Mouse (Mus musculus) midbrain, embryonic 13.5 days (tissue): ENCODE data around the gene Edc3. TPM values are rescaled to one million over a fixed set of nuclear protein-coding genes. Genes with fewer than 3 reads are reported as not detected.

Experiments
- ATAC-seq: fragments of 200-750 bp; cut with Nextera tagmentation; 2 replicates; pipeline ENCODE4 v1.8.0; 2017; ENCODE audit warnings: mild to moderate bottlenecking, moderate TSS enrichment, moderate library complexity
- H3K27ac ChIP-seq: fragments of 300-500 bp; sonication (generic); 2 replicates; pipeline ENCODE4 v1.5.1; 2015; ENCODE audit warnings: inconsistent platforms, mild to moderate bottlenecking, moderate library complexity
- H3K27me3 ChIP-seq: fragments of 300-500 bp; sonication (generic); 2 replicates; pipeline ENCODE4 v1.6.1; 2015; ENCODE audit warnings: mild to moderate bottlenecking, inconsistent platforms
- H3K36me3 ChIP-seq: fragments of 300-500 bp; sonication (generic); 2 replicates; pipeline ENCODE4 v1.6.1; 2015; ENCODE audit warnings: mild to moderate bottlenecking, inconsistent platforms
- H3K4me1 ChIP-seq: fragments of 300-500 bp; sonication (generic); replicated peaks from 2 replicates; pipeline ENCODE4 v1.6.1; 2015; ENCODE audit warnings: inconsistent platforms
- H3K4me2 ChIP-seq: fragments of 300-500 bp; sonication (generic); replicated peaks from 2 replicates; pipeline ENCODE4 v1.6.1; 2015; ENCODE audit warnings: moderate library complexity, mild to moderate bottlenecking, inconsistent platforms
- H3K4me3 ChIP-seq: fragments of 300-500 bp; sonication (generic); replicated peaks from 2 replicates; pipeline ENCODE4 v1.5.1; 2015; ENCODE audit warnings: mild to moderate bottlenecking, inconsistent platforms
- H3K9ac ChIP-seq: fragments of 300-500 bp; sonication (generic); replicated peaks from 2 replicates; pipeline ENCODE4 v1.6.1; 2015; ENCODE audit warnings: mild to moderate bottlenecking, inconsistent platforms
- H3K9me3 ChIP-seq: fragments of 300-500 bp; sonication (generic); 2 replicates; pipeline ENCODE4 v1.6.1; 2016; ENCODE audit warnings: mild to moderate bottlenecking, inconsistent platforms
- WGBS: fragments of 180-500 bp; shearing (Covaris S2); methylation state at CpG from one replicate; pipeline ENCODE4 v1.1.7; 2015; 5-methylcytosine and 5-hydroxymethylcytosine counted together
- polyA plus RNA-seq: library from polyadenylated mRNA; unstranded; fragments of >200 nt; fragmentation: Nextera tagmentation; extraction: Ambion mirVana; gene quantifications from 2 replicates; pipeline ENCODE4 v1.2.1, GENCODE M21; 2015

Edc3 gene
- 38.1 and 40.1 TPM in 2 replicates for polyA plus RNA-seq

- peak within 1 kb of the TSS; percentile 88 for H3K4me2 ChIP-seq
- H3K27ac ChIP-seq, result peak within 1 kb of the TSS; percentile 81
- peaks cover 2% of the 10 kb centered on the region; the same call in 1 of the 2 replicates for H3K36me3 ChIP-seq
- no peaks in the 10 kb centered on the region for H3K9me3 ChIP-seq
- H3K4me1 ChIP-seq, result peaks cover 15% of the 10 kb centered on the region
- H3K9ac ChIP-seq, result peak within 1 kb of the TSS; percentile 92
- ATAC-seq, result peak; percentile 96
- H3K27me3 ChIP-seq, result no peaks in the 10 kb centered on the region
- under 1% methylated on average over 23 of the region's 23 CpGs for WGBS
- H3K4me3 ChIP-seq, result peak within 1 kb of the TSS; percentile 93
These were observed at the start of gene Edc3 for GRCm38 (mm10) chr9:57708068-57708719. Gene Edc3 (plus strand): TSS chr9:57708540.

- H3K27me3 ChIP-seq, result no peaks in the 10 kb centered on the region
- no peak for ATAC-seq
- H3K36me3 ChIP-seq, result no peaks in the 10 kb centered on the region
- H3K9me3 ChIP-seq, result no peaks in the 10 kb centered on the region
- peaks cover 15% of the 10 kb centered on the region for H3K4me1 ChIP-seq
- no peak overlapping the region for H3K4me2 ChIP-seq
- no peak overlapping the region for H3K4me3 ChIP-seq
- no peak overlapping the region for H3K9ac ChIP-seq
- H3K27ac ChIP-seq, result no peak overlapping the region
- 84% methylated on average over 4 of the region's 4 CpGs for WGBS
These were observed 49.4 kb upstream of the Edc3 start for GRCm38 (mm10) chr9:57658970-57659369.

- H3K9me3 ChIP-seq, result no peaks in the 10 kb centered on the region
- peak; percentile 61; the same call in 1 of the 2 replicates for ATAC-seq
- H3K4me3 ChIP-seq, result no peak overlapping the region
- H3K27me3 ChIP-seq, result no peaks in the 10 kb centered on the region
- no peaks in the 10 kb centered on the region for H3K36me3 ChIP-seq
- WGBS, result 26% methylated on average over 4 of the region's 4 CpGs
- H3K4me1 ChIP-seq, result peaks cover 9% of the 10 kb centered on the region
- no peak overlapping the region for H3K9ac ChIP-seq
- H3K27ac ChIP-seq, result no peak overlapping the region
- H3K4me2 ChIP-seq, result no peak overlapping the region
These were observed 48.6 kb upstream of the Edc3 start for GRCm38 (mm10) chr9:57659774-57660173.

GRCm38 (mm10) chr9:57660501-57660900, 47.8 kb upstream of the Edc3 start:
- H3K9ac ChIP-seq, result no peak overlapping the region
- no peak overlapping the region for H3K4me2 ChIP-seq
- H3K4me3 ChIP-seq, result no peak overlapping the region
- 87% methylated on average over 6 of the region's 6 CpGs for WGBS
- H3K4me1 ChIP-seq, result peaks cover 7% of the 10 kb centered on the region
- no peak for ATAC-seq
- no peak overlapping the region for H3K27ac ChIP-seq
- H3K36me3 ChIP-seq, result no peaks in the 10 kb centered on the region
- no peaks in the 10 kb centered on the region for H3K9me3 ChIP-seq
- no peaks in the 10 kb centered on the region for H3K27me3 ChIP-seq

GRCm38 (mm10) chr9:57661552-57661951, 46.8 kb upstream of the Edc3 start:
- Histone ChIP-seq H3K36me3 (no peaks in the 10 kb centered on the region), H3K9ac (no peak overlapping the region), H3K27ac (no peak overlapping the region), H3K27me3 (no peaks in the 10 kb centered on the region), H3K4me3 (no peak overlapping the region), H3K4me1 (no peaks in the 10 kb centered on the region), H3K4me2 (no peak overlapping the region), H3K9me3 (no peaks in the 10 kb centered on the region)
- WGBS, result 83% methylated on average over 3 of the region's 3 CpGs
- no peak for ATAC-seq

GRCm38 (mm10) chr9:57664616-57665015, 43.7 kb upstream of the Edc3 start:
- 67% methylated on average over 7 of the region's 7 CpGs for WGBS
- Histone ChIP-seq H3K9ac (no peak overlapping the region), H3K4me3 (no peak overlapping the region), H3K4me2 (no peak overlapping the region), H3K27ac (no peak overlapping the region), H3K9me3 (no peaks in the 10 kb centered on the region), H3K36me3 (no peaks in the 10 kb centered on the region), H3K4me1 (no peaks in the 10 kb centered on the region), H3K27me3 (no peaks in the 10 kb centered on the region)
- ATAC-seq, result no peak

- Histone ChIP-seq H3K4me1 (no peaks in the 10 kb centered on the region), H3K9ac (no peak overlapping the region), H3K9me3 (no peaks in the 10 kb centered on the region), H3K27ac (no peak overlapping the region), H3K36me3 (no peaks in the 10 kb centered on the region), H3K4me2 (no peak overlapping the region), H3K4me3 (no peak overlapping the region), H3K27me3 (no peaks in the 10 kb centered on the region)
- no peak for ATAC-seq
- WGBS, result 88% methylated on average over 8 of the region's 8 CpGs
These were observed 41.8 kb upstream of the Edc3 start for GRCm38 (mm10) chr9:57666536-57666935.

- H3K9me3 ChIP-seq, result no peaks in the 10 kb centered on the region
- H3K9ac ChIP-seq, result no peak overlapping the region
- no peak for ATAC-seq
- no peaks in the 10 kb centered on the region for H3K27me3 ChIP-seq
- no peak overlapping the region for H3K4me3 ChIP-seq
- no peak overlapping the region for H3K4me2 ChIP-seq
- H3K36me3 ChIP-seq, result no peaks in the 10 kb centered on the region
- H3K4me1 ChIP-seq, result no peaks in the 10 kb centered on the region
- 76% methylated on average over 3 of the region's 3 CpGs for WGBS
- H3K27ac ChIP-seq, result no peak overlapping the region
These were observed 41.2 kb upstream of the Edc3 start for GRCm38 (mm10) chr9:57667136-57667535.

GRCm38 (mm10) chr9:57667817-57668216, 40.5 kb upstream of the Edc3 start:
- 56% methylated on average over 11 of the region's 11 CpGs for WGBS
- H3K27me3 ChIP-seq, result no peaks in the 10 kb centered on the region
- H3K36me3 ChIP-seq, result no peaks in the 10 kb centered on the region
- H3K9ac ChIP-seq, result no peak overlapping the region
- no peak overlapping the region for H3K4me3 ChIP-seq
- no peaks in the 10 kb centered on the region for H3K9me3 ChIP-seq
- no peak overlapping the region for H3K4me2 ChIP-seq
- H3K27ac ChIP-seq, result no peak overlapping the region
- ATAC-seq, result no peak
- H3K4me1 ChIP-seq, result no peaks in the 10 kb centered on the region

- 56% methylated on average over 1 of the region's 1 CpGs for WGBS
These were observed 40.1 kb upstream of the Edc3 start for GRCm38 (mm10) chr9:57668277-57668676.

GRCm38 (mm10) chr9:57669566-57669965, 38.8 kb upstream of the Edc3 start:
- no peaks in the 10 kb centered on the region for H3K36me3 ChIP-seq
- no peak overlapping the region for H3K27ac ChIP-seq
- no peak overlapping the region for H3K9ac ChIP-seq
- H3K4me2 ChIP-seq, result no peak overlapping the region
- no peaks in the 10 kb centered on the region for H3K27me3 ChIP-seq
- no peaks in the 10 kb centered on the region for H3K4me1 ChIP-seq
- 83% methylated on average over 3 of the region's 3 CpGs for WGBS
- no peak for ATAC-seq
- no peak overlapping the region for H3K4me3 ChIP-seq
- H3K9me3 ChIP-seq, result no peaks in the 10 kb centered on the region

More at GRCm38 (mm10) chr9:57668277-57668676, 40.1 kb upstream of the Edc3 start:
- H3K4me2 ChIP-seq, result no peak overlapping the region
- H3K9ac ChIP-seq, result no peak overlapping the region
- H3K27me3 ChIP-seq, result no peaks in the 10 kb centered on the region
- no peak overlapping the region for H3K27ac ChIP-seq
- H3K9me3 ChIP-seq, result no peaks in the 10 kb centered on the region
- no peaks in the 10 kb centered on the region for H3K4me1 ChIP-seq
- H3K36me3 ChIP-seq, result no peaks in the 10 kb centered on the region
- no peak overlapping the region for H3K4me3 ChIP-seq
- no peak for ATAC-seq

GRCm38 (mm10) chr9:57671037-57671436, 37.3 kb upstream of the Edc3 start:
- no peak overlapping the region for H3K9ac ChIP-seq
- H3K9me3 ChIP-seq, result no peaks in the 10 kb centered on the region
- H3K4me1 ChIP-seq, result no peaks in the 10 kb centered on the region
- no peaks in the 10 kb centered on the region for H3K36me3 ChIP-seq
- H3K4me3 ChIP-seq, result no peak overlapping the region
- H3K4me2 ChIP-seq, result no peak overlapping the region
- H3K27ac ChIP-seq, result no peak overlapping the region
- WGBS, result 85% methylated on average over 4 of the region's 4 CpGs
- no peak for ATAC-seq
- no peaks in the 10 kb centered on the region for H3K27me3 ChIP-seq

GRCm38 (mm10) chr9:57671500-57671899, 36.8 kb upstream of the Edc3 start:
- H3K9ac ChIP-seq, result no peak overlapping the region
- no peaks in the 10 kb centered on the region for H3K27me3 ChIP-seq
- no peak for ATAC-seq
- H3K36me3 ChIP-seq, result no peaks in the 10 kb centered on the region
- no peaks in the 10 kb centered on the region for H3K4me1 ChIP-seq
- no peak overlapping the region for H3K27ac ChIP-seq
- 87% methylated on average over 5 of the region's 5 CpGs for WGBS
- H3K4me3 ChIP-seq, result no peak overlapping the region
- H3K9me3 ChIP-seq, result no peaks in the 10 kb centered on the region
- H3K4me2 ChIP-seq, result no peak overlapping the region
